Mouse (Mus musculus) frontal cortex, postnatal 36 days (tissue): ENCODE data around the gene Rhoh.

Source experiments
- DNase-seq, 2 experiments: peaks; one replicate each; pipeline ENCODE4 v3.0.0; 2022; ENCODE audit warnings: low spot score in 2 of 2

Gene Rhoh

GRCm38 (mm10) chr5:65895764-65896163 is 34.8 kb downstream of the Rhoh start:
- no peak for DNase-seq

DNA sequence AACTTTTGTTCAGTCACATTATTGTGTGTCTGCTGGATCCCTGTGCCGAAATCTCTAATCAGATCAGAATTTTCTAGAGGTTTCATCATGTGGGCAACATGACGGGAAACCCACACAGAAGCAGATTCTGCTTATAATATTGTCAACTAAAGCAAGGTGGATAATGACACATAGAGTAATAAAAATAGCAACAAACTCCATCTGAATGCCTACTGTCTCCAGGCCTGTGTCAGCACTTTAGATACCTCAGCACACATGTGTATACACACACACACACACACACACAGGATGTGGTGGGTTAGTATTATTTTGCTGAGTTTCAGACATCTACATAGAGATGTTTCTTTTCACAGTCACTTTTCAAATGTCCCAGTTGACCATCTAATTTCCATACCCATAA is 36.7 kb downstream of the Rhoh start:
- no peak for DNase-seq

DNA sequence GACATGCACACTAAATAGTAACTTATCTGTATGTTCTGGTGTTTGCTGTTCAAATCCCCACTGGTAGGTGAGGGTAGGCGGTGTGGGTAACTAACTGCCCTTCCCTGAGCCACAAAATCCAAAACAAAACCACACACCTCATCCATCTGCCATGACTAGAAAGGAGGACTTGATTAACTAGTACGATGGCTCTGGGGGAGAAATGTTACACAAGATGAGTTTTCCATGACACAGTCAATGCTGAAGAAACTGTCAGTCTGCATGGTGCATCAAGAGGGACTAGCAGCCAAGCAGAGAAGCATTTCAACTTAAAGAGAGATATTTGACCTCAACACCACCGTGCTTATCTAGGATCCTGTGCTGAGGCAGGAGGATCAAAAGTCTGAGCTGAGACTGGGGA is 37.7 kb downstream of the Rhoh start:
- no peak for DNase-seq

- no peak for DNase-seq
Measured at GRCm38 (mm10) chr5:65900113-65900512, 39.1 kb downstream of the Rhoh start.

GRCm38 (mm10) chr5:65900862-65901265 is 39.9 kb downstream of the Rhoh start:
- DNase-seq = no peak

DNA sequence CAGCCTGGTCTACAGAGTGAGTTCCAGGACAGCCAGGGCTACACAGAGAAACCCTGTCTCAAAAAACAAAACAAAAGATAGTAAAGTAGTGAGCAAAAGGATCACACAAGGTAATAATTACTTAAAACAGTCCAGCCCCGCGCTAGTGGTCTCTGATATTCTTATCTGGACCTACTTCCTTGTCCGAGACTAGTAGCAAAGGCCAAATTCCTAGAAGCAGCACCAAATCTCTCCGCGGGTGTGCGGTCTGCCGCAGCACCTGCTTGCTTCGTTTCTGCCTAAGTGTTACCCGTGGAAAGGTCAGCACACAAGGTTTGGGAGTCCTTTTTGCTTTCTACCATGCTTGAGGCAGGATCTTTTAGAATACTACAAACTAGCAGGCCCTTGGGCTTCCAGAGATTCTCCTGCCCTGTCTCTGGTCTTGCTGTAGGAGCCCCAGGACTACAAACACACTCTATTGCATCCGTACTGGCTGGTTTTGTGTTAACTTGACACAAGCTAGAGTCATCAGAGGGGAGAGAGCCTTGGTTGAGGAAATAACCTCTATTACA is 40.9 kb downstream of the Rhoh start:
- no peak for DNase-seq

- DNase-seq = no peak
Measured at GRCm38 (mm10) chr5:65902811-65903210, 41.8 kb downstream of the Rhoh start.

DNA sequence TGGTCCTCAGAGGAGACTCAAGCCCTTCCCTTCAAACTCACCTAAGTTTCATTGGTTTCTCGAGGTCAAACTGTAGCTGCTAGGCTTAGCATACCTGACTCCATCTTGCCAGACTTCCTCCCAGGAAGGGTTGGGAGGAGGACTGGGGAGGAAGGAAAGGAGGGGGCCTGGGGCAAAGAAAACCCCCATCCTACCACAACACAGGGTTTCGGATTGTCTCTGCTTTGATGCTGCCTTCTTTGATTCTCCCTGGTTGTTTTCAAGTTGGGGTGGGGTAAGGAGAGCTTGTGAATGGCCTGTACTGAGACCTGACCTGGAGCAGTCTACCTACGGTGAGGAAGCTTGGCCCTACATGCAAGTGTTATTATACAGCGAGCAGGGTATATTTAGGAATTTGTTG is 43.5 kb downstream of the Rhoh start:
- DNase-seq = no peak

DNA sequence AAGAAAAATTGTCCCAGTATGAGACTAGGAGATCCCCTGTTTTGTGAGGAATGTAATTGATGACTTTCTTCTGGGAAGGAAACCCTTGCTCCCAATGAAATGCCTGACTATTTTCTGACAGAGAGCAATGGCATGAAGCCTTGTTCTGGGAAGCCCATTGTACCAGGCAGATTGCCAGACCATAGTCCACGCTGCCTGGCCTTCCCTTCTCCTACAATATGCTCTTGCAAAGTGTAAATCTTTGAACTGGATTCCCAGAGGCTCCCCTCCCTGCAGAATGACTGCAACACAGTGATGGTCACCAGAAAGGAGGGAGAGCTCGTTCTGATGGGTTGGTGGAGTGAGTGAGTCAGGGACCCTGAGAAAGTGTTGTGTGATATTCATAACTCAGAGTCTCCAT is 47.7 kb downstream of the Rhoh start:
- DNase-seq = no peak

- peak in 1 of 2 experiments; percentile 9 for DNase-seq
Measured at GRCm38 (mm10) chr5:65909321-65909720, 48.3 kb downstream of the Rhoh start.

GRCm38 (mm10) chr5:65910398-65910797 is 49.4 kb downstream of the Rhoh start:
- no peak for DNase-seq

DNA sequence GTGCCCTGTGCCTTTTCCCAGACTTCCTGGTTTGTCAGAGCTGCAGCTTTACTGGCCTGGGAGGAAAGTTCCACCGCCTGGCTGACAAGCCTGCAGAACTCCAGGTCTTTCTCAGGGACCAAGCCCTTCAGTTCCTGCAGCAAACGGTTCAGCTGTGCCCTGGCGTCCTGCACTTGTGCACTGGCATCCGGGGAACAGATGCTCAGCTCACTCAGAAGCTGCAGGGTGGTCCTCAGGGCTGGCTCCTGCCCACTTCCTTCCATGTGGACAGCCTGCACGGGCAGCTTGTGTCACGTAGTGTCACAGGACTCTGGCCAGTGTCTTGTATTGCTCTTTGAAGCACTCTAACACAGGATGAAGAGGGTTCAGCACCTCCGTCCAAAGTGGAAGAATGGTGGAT is 50.7 kb downstream of the Rhoh start:
- DNase-seq = no peak

GRCm38 (mm10) chr5:65912201-65912600 is 51.2 kb downstream of the Rhoh start:
- DNase-seq = no peak

DNA sequence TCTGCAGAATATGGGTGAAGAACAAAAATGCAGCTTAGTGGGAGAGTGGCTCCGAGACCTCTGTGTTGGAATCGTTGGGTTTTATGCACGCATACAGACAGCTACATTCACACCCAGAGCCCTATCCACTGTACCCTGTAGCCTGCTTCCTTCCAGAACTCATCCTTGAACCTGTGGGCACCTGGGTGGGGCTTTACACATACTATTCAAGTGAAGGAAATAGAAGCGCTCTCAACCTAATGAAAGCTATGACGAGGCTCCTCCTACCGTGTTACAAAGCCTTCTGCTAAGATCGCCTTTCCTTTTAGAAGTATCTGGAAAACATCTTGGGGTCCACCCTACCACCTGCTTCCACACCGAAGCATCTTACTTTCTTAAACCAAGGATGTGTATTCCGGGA is 52.1 kb downstream of the Rhoh start:
- no peak for DNase-seq

DNA sequence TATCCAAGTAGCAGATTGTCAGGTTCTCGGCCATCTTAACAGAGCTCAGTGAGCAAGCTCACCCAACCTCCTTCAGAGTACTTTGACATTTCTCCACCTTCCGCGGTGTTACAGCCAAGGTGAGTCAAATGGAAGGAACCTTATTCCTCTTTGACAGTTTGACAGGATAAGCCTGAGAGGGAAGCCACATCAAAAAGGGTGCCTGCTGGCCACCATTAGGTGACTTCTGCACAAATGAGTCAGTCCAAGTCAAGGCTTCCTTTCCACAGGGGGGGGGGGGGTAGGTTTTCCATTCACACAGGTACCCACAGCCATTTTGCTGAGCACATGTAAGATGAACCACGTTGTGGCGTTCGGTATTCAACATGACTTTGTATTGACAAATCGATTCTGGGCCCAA is 53.3 kb downstream of the Rhoh start:
- no peak for DNase-seq

GRCm38 (mm10) chr5:65916930-65917329 is 55.9 kb downstream of the Rhoh start:
- DNase-seq = no peak

GRCm38 (mm10) chr5:65918601-65919000 is 57.6 kb downstream of the Rhoh start:
- DNase-seq = no peak

DNA sequence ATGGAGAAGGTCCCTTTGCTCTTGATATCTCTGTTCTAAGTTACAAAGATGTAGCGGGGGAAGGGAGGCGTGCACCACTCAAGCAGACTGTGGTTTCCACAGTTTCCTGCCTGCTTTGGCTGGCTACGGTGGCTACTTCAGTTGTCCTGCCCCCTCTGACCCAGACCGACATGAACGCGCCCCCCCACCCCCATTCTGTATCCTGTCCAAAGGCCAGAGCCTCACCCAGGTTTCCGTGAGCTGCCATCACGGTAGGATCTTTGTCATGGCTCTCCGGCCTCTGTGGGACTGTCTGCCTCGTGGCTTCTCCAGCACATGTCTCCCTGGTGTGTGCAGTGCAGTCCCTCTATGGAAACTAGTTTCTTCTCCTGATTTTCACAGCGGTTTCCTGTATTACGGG is 58.3 kb downstream of the Rhoh start:
- no peak for DNase-seq

GRCm38 (mm10) chr5:65919904-65920303 is 58.9 kb downstream of the Rhoh start:
- DNase-seq = no peak

GRCm38 (mm10) chr5:65920701-65921426 is 59.9 kb downstream of the Rhoh start:
- no peak for DNase-seq

DNA sequence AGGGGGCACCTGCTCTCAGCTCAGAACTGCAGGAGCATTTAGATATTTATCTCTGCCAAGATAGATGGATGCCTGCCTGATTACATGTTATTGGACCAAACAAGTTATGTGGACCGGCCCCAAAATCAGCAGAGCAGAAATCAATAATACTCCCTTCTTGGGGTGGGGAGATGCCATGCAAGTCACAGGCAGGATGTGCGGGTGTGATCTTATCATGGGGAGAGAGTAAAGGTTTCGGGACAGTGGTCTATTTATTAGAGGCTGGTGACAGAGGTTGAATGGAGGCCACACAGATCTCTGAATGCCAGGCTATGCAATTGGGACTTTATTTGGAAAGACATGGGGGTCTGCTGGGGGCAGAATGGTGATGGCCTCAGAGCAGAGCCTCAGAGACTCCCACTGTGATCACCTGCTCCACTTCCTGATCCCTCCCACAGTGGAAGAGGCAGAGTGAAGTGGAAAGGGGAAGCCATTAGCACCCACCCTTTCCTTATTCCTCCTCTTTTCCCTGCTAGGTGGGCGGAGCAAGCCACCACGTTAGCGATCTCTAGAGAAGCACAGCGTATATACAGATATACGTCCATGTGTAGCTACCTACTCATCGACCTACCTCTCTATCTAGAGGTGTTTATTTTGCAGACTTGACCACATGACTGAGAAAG is 60.6 kb downstream of the Rhoh start:
- no peak for DNase-seq

DNA sequence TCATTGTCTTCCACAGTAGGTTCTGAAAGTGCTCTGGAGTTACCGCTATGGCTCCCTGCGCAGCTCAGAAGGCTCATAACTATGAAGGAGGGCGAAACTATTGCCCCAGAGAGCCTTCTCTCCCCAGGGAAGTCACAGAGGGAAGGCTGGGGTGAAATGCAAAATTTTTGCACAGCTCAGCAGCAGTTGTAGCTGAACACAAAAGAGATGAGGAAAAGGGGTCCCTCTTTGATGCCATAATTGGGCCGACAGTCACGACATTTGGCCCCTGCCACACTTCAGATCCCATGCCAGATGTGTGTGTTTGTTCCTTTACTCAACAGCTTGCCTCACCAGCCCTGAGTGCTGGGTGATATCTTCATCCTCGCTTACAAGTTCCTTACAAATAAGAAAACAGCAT is 65.7 kb downstream of the Rhoh start:
- no peak for DNase-seq

DNA sequence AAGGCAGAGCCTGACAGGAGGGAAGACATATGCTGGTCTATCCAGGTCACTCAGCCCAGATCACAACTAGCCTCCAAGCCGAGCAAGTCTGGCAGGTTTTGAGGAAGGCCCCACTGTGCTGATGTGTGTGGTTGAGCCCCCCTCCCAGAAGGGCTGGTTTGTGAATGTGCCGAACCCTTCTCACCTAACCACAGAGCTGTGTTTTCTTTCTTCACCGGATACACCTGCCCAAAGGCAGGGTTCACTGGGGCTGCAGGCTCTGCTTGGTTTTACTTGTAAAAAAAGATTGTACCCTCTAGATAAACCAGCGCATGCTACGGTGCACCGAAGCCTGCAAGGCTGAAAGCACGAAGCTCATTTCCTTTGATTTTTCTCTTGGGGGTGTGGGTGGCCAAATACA is 68.1 kb downstream of the Rhoh start:
- DNase-seq = no peak
